Mouse (Mus musculus): Measurements from ENCODE around the gene Chkb.

Chkb gene

DNA sequence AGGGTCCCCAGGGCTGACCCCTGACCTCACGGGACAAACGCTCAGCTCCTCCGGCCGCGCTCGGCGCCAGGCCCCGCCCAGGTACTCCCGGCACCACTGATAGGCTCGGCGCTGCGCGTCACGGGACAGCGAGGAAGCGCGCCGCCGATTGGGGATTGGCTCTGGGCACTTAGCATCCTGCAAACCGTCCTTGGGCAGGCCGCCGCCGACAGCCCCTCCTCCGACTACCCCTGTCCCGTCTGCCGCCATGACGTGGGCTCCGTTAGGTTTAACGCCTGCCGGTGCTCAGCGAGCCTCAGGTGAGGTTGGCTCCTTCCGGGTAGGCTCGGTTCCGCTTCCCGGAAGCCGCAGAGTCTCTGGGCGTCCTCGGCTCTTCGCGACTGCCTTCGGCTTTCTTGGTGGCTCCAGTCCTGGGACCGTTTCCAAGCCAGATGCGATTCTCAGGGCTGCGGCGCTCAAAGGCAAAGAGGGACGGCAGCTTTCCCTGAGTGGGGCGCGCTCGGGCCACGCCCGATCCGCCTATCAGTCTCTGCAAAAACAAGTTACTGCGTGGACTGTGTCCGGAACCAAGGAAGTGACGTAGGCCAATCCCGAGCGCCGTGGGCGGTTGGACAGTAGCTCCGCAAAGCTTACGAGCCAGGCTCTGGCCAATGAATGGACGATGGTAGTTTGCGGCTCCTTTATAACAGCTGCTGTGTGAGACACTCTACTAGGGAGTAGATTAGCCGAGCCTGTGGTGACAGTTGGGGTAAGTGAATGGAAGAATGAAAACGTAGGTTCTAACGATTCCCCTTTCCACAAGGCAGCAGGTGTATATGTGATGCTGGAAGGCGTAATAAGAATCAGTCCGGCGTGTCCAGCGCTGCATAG lies at the start of gene Chkb, which contains the start of the genes C730034F03Rik and Gm44502:
Gene Chkb, minus strand, starts transcription at position 557 of the 870 bp plus-strand sequence.
Gene C730034F03Rik, plus strand, starts transcription at position 238 of the 870 bp plus-strand sequence.
Gene Gm44502, minus strand, starts transcription at position 345 of the 870 bp plus-strand sequence.
- peak; percentile 95 for DNase-seq (ENCODE audit: low read depth, low spot score)
- Histone ChIP-seq H3K36me3 (ENCODE audit: control insufficient read depth, insufficient read depth, low read length, poor library complexity, severe bottlenecking) (peaks cover 5% of the 10 kb centered on the region), H3K27me3 (ENCODE audit: control insufficient read depth, insufficient read depth, low read length, poor library complexity, severe bottlenecking) (no peaks in the 10 kb centered on the region)

DNA sequence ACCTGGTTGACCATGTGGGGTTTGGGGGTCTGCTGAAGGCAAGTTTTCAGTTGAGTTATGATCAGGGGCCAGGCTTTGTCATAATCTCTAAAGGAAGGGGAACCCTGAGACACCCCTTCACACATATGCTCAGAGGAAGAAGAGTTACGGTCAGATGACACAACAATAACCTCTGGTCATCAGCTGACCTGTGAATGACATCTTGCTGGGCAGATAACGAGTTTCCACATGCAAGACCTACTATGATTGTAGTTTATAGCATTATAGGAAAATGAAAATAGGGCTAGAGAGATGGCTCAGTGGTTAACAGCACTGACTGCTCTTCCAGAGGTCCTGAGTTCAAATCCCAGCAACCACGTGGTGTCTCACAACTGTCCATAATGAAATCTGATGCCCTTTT lies 48.9 kb upstream of the Chkb start:
- H3K36me3 ChIP-seq (ENCODE audit: control insufficient read depth, insufficient read depth, low read length, poor library complexity, severe bottlenecking): no peaks in the 10 kb centered on the region
- no peak for DNase-seq (ENCODE audit: low read depth, low spot score)
- H3K27me3 ChIP-seq (ENCODE audit: control insufficient read depth, insufficient read depth, low read length, poor library complexity, severe bottlenecking): no peaks in the 10 kb centered on the region

- DNase-seq (ENCODE audit: low read depth, low spot score): peak; percentile 34
- Histone ChIP-seq H3K36me3 (ENCODE audit: control insufficient read depth, insufficient read depth, low read length, poor library complexity, severe bottlenecking) (no peaks in the 10 kb centered on the region; the same call in 1 of the 2 replicates), H3K27me3 (ENCODE audit: control insufficient read depth, insufficient read depth, low read length, poor library complexity, severe bottlenecking) (no peaks in the 10 kb centered on the region)
Measured at GRCm38 (mm10) chr15:89477806-89478205, 48.1 kb upstream of the Chkb start.

DNA sequence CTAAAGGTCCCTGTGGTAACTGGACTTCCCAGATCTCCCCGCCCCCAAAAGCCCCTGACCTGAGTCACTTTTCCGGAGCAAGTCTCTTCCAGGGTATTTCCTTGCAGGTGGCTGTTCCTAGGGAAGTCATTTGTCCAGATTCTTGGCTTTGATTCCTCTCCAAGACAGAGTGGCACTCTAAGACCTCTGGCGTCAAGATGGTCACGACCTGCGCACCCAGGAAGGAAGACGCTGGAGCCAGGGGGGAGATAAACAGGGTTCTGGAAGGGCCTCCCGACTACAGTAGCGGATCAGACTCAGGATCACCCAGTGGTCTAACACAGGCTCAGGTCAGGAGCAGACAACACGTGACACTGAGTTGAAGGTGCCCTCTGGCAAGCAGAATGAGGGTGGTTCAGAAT lies 47.4 kb upstream of the Chkb start, which contains the start of gene Arsa:
Gene Arsa, minus strand, starts transcription at position 335 of the 401 bp plus-strand sequence.
- Histone ChIP-seq H3K36me3 (ENCODE audit: control insufficient read depth, insufficient read depth, low read length, poor library complexity, severe bottlenecking) (no peaks in the 10 kb centered on the region; the same call in 1 of the 2 replicates), H3K27me3 (ENCODE audit: control insufficient read depth, insufficient read depth, low read length, poor library complexity, severe bottlenecking) (no peaks in the 10 kb centered on the region)
- DNase-seq (ENCODE audit: low read depth, low spot score): no peak

DNA sequence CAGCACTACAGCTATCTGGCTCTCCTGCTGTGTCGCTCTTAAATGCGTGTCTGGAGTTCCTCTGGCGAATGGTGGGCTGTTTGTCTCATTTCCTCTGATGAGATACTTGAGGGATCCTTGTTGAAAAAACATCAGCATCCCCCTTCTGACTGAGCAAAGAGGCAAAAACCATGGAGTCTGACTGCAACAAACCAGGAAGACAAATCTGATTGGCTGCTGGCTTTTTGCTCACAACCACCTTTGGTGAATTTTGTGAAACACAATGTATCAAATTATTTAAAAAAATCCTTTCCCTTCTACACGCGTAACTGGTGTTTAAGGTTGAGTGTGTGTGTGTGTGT lies 46.7 kb upstream of the Chkb start:
- peak; percentile 50 for DNase-seq (ENCODE audit: low read depth, low spot score)

DNA sequence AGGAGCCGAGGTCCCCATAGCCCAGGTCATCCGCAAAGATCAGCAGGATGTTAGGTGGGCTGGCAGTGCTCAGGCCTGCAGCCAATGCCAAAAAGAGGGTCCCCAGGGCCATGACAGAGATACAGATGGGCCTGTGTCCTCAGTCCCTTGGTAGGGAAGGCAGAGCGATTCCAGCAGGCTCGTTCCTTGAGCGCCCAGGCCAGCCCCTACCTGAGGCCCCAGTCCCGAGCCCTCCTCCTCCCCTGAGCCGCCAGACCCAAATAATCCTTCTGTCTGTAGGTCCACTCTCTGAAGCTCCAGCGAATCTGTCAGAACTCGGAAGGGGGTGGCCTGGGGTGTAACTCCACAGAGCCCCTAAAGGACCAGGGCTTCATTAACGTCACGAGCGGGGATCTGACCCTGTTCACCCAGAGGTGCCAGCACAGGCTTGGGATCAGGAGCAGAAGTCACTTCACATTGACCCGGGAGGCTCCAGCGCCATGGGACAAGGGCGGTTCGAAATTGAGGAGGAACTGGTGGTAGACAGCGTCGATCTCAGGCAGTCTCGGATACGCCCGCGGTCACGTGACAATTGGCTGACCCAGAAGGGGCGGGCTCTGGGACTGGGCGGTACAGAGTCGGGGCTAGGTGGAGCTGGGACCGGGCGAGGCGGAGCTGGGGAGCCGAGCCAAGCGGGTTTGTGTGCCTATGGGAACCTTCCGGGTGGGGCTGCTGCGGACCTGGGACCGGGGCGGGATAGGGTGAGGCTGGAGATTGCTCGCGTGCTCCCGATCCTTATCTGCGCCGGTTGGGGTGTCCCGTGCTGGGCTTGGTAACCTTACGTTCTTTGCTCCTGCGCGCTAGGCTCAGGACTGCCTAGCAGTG lies 46.1 kb upstream of the Chkb start:
- DNase-seq (ENCODE audit: low read depth, low spot score): peak; percentile 91

More for the DNA sequence above, 46.7 kb upstream of the Chkb start:
- H3K27me3 ChIP-seq (ENCODE audit: control insufficient read depth, insufficient read depth, low read length, poor library complexity, severe bottlenecking): no peaks in the 10 kb centered on the region
- H3K36me3 ChIP-seq (ENCODE audit: control insufficient read depth, insufficient read depth, low read length, poor library complexity, severe bottlenecking): no peaks in the 10 kb centered on the region; the same call in 1 of the 2 replicates

DNA sequence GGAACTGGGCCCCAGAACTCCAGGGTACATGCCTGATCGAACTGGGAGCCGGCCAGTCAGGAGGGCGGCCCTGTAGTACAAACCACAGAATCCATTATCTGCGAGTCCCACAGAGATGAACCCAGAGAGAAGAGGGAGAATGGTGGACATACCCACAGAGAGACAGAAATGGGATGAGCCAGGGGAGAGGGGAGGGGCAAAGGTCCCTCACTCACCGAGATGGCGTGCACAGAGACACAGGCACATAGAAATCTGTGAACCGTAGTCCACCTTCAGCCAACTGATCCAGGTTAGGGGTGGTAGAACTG lies 45.5 kb upstream of the Chkb start:
- Histone ChIP-seq H3K36me3 (ENCODE audit: control insufficient read depth, insufficient read depth, low read length, poor library complexity, severe bottlenecking) (no peaks in the 10 kb centered on the region; the same call in 1 of the 2 replicates), H3K27me3 (ENCODE audit: control insufficient read depth, insufficient read depth, low read length, poor library complexity, severe bottlenecking) (no peaks in the 10 kb centered on the region)
- no peak for DNase-seq (ENCODE audit: low read depth, low spot score)

More for the DNA sequence above, 46.1 kb upstream of the Chkb start:
- Histone ChIP-seq H3K27me3 (ENCODE audit: control insufficient read depth, insufficient read depth, low read length, poor library complexity, severe bottlenecking) (no peaks in the 10 kb centered on the region), H3K36me3 (ENCODE audit: control insufficient read depth, insufficient read depth, low read length, poor library complexity, severe bottlenecking) (no peaks in the 10 kb centered on the region; the same call in 1 of the 2 replicates)

DNA sequence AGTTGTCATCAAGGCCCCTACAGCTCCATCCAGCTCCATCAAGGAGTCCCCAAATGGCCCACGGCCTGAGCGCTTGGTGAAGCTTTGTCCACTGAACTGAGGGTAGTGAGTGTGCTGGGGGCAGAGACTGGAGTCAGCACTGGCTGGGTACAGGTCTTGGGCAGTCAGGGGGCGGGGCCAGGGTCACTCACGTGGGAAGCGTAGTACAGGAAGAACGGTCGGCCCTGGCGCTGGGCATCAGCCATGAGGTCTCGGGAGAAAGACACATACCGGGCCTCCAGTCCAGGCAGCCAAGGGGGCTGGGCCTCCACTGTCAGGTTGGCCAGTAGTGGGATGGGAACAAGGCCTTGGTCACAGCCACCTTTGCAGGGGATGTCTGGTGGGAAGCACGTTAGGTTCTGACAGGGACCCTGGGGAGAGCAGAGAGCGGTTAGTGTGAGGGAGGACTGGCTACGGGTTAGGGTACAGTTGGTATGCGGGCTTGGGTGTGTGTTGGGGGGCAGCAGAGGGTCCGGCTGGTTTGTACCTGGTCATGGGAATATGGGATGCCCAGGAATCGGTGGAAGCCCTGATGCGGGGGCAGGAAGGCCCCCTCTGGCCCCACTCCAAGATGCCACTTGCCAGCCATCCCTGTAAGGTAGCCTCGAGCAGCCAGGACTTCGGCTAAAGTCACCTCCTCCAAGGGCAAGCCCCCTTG lies 45.0 kb upstream of the Chkb start:
- Histone ChIP-seq H3K27me3 (ENCODE audit: control insufficient read depth, insufficient read depth, low read length, poor library complexity, severe bottlenecking) (no peaks in the 10 kb centered on the region; the same call in 1 of the 2 replicates), H3K36me3 (ENCODE audit: control insufficient read depth, insufficient read depth, low read length, poor library complexity, severe bottlenecking) (no peaks in the 10 kb centered on the region; the same call in 1 of the 2 replicates)
- no peak for DNase-seq (ENCODE audit: low read depth, low spot score)

- H3K27me3 ChIP-seq (ENCODE audit: control insufficient read depth, insufficient read depth, low read length, poor library complexity, severe bottlenecking): no peaks in the 10 kb centered on the region; the same call in 1 of the 2 replicates
- DNase-seq (ENCODE audit: low read depth, low spot score): no peak
- no peaks in the 10 kb centered on the region; the same call in 1 of the 2 replicates for H3K36me3 ChIP-seq (ENCODE audit: control insufficient read depth, insufficient read depth, low read length, poor library complexity, severe bottlenecking)
Measured at GRCm38 (mm10) chr15:89473921-89474320, 44.2 kb upstream of the Chkb start.

DNA sequence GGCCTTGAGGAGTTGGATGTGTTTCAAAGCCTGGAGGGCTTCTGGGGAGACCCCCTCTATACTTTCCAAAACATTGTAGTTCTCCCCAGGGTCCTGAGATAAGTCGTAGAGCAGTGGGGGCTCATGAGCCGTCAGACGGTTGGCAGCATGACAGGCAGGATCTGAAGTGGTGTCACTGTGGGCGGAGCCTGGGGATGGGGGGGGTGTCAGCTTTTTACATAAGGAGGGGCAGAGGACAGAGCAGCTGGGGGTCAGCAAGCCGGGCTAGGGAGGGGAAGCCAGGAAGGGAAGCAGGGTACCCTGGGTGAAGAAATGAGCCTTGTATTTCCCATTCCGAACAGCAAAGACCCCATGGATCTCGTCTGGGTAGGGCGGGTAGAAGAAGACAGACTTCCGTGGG lies 43.7 kb upstream of the Chkb start:
- H3K36me3 ChIP-seq (ENCODE audit: control insufficient read depth, insufficient read depth, low read length, poor library complexity, severe bottlenecking): no peaks in the 10 kb centered on the region; the same call in 1 of the 2 replicates
- H3K27me3 ChIP-seq (ENCODE audit: control insufficient read depth, insufficient read depth, low read length, poor library complexity, severe bottlenecking): no peaks in the 10 kb centered on the region; the same call in 1 of the 2 replicates
- DNase-seq (ENCODE audit: low read depth, low spot score): no peak

DNA sequence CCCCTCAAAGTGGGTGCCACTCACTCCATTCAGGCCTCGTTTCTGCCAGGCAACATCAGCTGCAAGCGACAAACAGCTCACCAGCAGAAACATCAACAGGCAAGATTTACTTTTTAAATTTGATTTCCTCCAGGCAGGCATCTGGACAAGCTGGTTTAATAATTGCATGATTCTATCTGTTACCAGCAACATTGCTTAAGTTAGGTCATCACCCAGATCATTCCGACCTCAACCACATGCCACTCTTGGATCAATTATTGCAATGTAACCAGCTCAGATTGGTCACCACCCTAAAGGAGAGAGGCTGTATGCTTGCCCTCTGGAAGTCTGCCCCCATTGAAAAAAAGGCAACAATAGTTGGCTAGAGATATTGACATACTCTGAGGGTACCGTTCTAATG lies 41.8 kb upstream of the Chkb start:
- no peaks in the 10 kb centered on the region; the same call in 1 of the 2 replicates for H3K27me3 ChIP-seq (ENCODE audit: control insufficient read depth, insufficient read depth, low read length, poor library complexity, severe bottlenecking)
- no peak for DNase-seq (ENCODE audit: low read depth, low spot score)
- no peaks in the 10 kb centered on the region; the same call in 1 of the 2 replicates for H3K36me3 ChIP-seq (ENCODE audit: control insufficient read depth, insufficient read depth, low read length, poor library complexity, severe bottlenecking)

GRCm38 (mm10) chr15:89468577-89468976 lies 38.9 kb upstream of the Chkb start:
- Histone ChIP-seq H3K27me3 (ENCODE audit: control insufficient read depth, insufficient read depth, low read length, poor library complexity, severe bottlenecking) (no peaks in the 10 kb centered on the region; the same call in 1 of the 2 replicates), H3K36me3 (ENCODE audit: control insufficient read depth, insufficient read depth, low read length, poor library complexity, severe bottlenecking) (no peaks in the 10 kb centered on the region; the same call in 1 of the 2 replicates)
- DNase-seq (ENCODE audit: low read depth, low spot score): peak; percentile 53

GRCm38 (mm10) chr15:89465052-89465451 lies 35.3 kb upstream of the Chkb start:
- no peak for DNase-seq (ENCODE audit: low read depth, low spot score)
- Histone ChIP-seq H3K27me3 (ENCODE audit: control insufficient read depth, insufficient read depth, low read length, poor library complexity, severe bottlenecking) (no peaks in the 10 kb centered on the region; the same call in 1 of the 2 replicates), H3K36me3 (ENCODE audit: control insufficient read depth, insufficient read depth, low read length, poor library complexity, severe bottlenecking) (no peaks in the 10 kb centered on the region)

Measured in splenic B cell, adult 2 months (primary cell).